Mouse (Mus musculus): ENCODE data around the gene Trir.

Gene Trir

DNA sequence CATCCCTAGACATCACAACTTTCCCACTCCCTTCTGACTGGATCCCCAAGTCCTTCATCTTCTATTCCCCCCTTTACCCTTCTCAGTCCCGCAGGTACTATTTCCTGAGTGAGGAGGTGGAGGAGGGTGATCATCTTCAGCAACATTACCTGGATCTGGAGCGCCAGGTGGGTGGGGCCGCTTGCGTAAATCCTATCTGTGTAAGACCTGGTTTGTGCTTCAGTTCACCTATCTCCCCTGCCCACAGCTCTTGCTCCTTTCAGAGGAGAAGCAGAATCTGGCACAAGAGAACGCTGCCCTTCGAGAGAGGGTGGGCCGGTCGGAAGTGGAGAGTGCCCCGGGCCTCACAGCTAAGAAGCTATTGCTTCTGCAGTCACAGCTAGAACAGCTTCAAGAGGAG is 32.2 kb upstream of the Trir start:
- DNase-seq (ENCODE audit: low spot score in 2 of 2), result no peak

- no peak for DNase-seq (ENCODE audit: low spot score in 2 of 2)
Observed at GRCm38 (mm10) chr8:84995680-84996079, 30.9 kb upstream of the Trir start.

- no peak for DNase-seq (ENCODE audit: low spot score in 2 of 2)
Observed at GRCm38 (mm10) chr8:84996978-84997377, 29.6 kb upstream of the Trir start.

GRCm38 (mm10) chr8:84997649-84998295 is 28.9 kb upstream of the Trir start:
- DNase-seq (ENCODE audit: low spot score in 2 of 2), result peak; percentile 83 to 92

DNA sequence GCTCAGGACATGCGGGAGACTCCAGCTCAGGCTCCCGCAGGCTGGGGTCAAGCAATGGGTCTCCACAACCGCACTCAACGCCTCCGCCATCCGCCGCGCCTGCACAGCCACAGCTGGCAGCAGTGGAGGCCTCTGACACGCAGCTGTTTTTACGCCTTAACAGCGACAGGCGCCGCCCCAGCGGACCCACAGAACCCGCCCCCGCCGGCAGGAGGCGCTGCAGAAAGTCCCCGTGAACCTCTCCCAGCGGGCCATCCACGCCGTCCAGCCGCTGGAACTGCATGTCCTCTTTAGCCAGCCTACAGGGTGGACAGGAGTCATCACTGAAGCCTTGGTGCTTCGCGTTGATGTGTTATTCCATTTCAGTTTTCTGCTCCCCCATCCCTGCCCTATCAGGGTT is 18.9 kb upstream of the Trir start:
- DNase-seq (ENCODE audit: low spot score in 2 of 2), result peak in 1 of 2 experiments; percentile 60

- no peak for DNase-seq (ENCODE audit: low spot score in 2 of 2)
Observed at GRCm38 (mm10) chr8:85011242-85011641, 15.4 kb upstream of the Trir start.

- peak; percentile 36 to 59 for DNase-seq (ENCODE audit: low spot score in 2 of 2)
Observed at GRCm38 (mm10) chr8:85013230-85013840, 13.3 kb upstream of the Trir start.

- DNase-seq (ENCODE audit: low spot score in 2 of 2), result no peak
Observed at GRCm38 (mm10) chr8:85014431-85014830, 12.2 kb upstream of the Trir start, which contains the start of gene Best2. Gene Best2, minus strand, starts transcription at chr8:85014531.

DNA sequence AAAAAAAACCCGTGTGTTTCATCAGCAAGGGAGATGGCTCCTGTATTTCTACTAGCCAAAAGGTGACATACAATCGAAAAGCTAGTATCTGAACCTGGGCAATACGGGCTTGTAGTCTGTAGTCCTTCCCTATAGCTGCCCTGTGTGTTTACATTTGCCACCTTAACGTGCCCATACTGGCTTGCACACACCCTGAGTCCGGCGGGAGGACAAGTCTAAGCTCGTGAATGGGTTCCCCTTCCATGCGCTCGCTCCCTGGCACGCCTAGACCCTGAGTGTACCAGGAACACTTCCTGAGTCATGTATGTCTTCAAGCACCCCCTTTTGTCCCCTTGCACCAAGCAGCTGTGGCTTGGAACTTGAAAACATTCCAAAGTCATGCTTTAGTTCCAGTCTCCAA is 9.9 kb upstream of the Trir start:
- DNase-seq (ENCODE audit: low spot score in 2 of 2), result no peak

GRCm38 (mm10) chr8:85017209-85017608 is 9.4 kb upstream of the Trir start:
- DNase-seq (ENCODE audit: low spot score in 2 of 2), result no peak

GRCm38 (mm10) chr8:85021514-85022055 is 5.0 kb upstream of the Trir start:
- DNase-seq (ENCODE audit: low spot score in 2 of 2), result no peak

GRCm38 (mm10) chr8:85023846-85024245 is 2.8 kb upstream of the Trir start:
- DNase-seq (ENCODE audit: low spot score in 2 of 2), result no peak

- DNase-seq (ENCODE audit: low spot score in 2 of 2), result peak; percentile 58 to 70
Observed at GRCm38 (mm10) chr8:85025098-85025932, 1.3 kb upstream of the Trir start, which contains the start of gene Asna1. Gene Asna1, minus strand, starts transcription at chr8:85025281.

DNA sequence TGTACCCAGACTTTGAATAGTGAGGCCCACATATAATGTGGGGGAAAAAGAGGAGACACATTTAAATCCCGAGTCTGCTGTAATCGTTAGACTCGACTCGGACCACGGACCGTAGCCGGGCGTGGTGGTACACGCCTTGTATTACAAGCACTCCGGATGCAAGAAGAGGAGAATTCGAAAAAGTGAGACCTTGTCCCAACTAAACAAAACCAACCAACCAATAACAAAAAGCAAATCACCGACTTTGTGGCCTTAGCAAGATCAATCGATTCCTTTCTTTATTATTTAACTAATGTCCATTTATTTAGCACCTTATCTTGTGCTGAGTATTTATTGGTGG is 863 bp downstream of the Trir start:
- no peak for DNase-seq (ENCODE audit: low spot score in 2 of 2)

DNA sequence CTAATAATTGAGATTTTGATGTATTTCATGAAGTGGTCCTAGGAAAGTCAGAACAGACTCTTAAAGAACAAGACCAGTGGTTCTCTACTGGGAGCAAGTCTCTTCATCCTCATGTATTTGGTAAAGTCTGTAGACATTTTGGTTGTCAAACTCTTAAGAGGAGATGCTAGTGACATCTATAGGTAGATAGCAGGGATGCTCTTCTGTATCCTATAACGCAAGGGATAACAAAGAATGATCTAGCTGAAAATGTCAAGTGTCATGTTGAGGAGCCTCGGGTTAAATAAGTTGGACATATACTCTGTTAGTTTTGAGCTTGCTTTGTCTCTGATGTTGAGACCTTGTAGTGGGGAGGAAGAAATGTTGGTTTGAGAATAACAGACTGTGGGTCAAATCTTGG is 1.3 kb downstream of the Trir start:
- no peak for DNase-seq (ENCODE audit: low spot score in 2 of 2)

DNA sequence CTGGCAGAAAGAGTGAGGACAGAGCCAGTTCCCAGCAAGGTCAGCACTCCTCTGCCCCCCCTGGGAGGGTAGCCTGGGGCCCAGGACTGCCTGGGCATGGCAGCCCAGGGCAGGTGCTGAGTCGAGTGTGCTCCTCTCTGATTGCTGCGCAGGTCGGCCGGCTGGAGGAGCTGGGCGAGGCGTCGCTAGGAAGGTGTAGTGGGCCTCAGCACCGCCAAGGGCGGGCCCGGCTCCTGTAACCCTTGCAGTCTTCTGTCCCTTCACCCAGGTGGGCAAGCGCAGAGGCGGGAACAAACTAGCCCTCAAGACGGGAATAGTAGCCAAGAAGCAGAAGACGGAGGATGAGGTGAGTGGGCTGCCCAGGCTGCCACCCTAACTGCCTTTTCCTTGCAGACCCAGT is 2.6 kb downstream of the Trir start:
- DNase-seq (ENCODE audit: low spot score in 2 of 2), result no peak

DNA sequence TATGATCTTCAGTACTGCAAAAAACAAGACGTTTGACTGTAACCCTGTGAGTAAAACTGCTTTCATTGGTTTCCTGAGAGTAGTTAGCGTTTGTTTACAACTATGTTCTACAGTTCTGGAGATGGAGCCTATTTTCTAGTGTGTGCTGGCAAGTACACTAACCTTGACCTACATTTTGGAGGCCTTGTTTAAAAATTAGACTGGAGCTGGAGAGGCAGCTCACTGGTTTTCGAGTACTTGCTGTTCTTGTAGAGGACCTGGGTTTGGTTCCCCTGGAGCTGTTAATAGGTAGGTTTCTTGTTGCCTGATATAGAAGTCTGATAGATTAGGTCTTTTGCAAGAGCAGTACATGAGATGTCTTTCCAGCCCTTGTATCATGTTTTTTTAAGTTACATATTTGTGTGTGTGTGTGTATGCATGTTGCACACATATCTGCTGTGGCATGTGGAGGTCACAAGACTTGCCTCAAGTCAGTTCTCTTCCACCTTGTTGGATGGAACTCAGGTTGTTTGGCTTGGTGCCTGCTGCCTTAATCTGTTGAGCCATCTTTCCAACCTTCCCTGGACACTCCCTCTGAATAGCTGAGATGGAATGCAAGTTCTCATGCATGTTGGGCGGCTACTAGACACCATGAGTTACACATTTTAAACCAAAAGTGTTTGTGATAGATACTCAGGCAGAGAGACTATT is 6.1 kb downstream of the Trir start:
- DNase-seq (ENCODE audit: low spot score in 2 of 2), result no peak

DNA sequence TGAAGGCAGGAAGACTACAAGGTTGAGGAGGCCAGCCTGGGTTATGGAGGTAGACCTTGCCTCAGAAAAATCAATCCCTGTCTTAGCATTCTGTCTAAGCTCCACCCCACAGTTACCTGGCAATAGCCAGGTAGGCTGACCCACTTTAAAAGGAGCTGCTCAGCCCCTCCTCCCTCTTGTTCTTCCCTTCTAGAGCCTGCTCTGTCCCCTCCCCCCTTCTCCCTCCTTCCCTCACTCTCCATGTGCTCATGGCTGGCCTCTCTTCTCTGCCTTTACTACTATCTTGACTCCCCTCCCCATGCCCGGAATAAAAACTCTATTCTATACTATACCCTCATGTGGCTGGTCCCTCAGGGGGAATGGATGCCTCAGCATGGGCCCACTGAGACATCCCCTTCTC is 7.2 kb downstream of the Trir start:
- no peak for DNase-seq (ENCODE audit: low spot score in 2 of 2)

- DNase-seq (ENCODE audit: low spot score in 2 of 2), result peak; percentile 55 to 73
Observed at GRCm38 (mm10) chr8:85034764-85035163, 8.1 kb downstream of the Trir start.

GRCm38 (mm10) chr8:85035165-85035727 is 8.6 kb downstream of the Trir start:
- no peak for DNase-seq (ENCODE audit: low spot score in 2 of 2)

DNA sequence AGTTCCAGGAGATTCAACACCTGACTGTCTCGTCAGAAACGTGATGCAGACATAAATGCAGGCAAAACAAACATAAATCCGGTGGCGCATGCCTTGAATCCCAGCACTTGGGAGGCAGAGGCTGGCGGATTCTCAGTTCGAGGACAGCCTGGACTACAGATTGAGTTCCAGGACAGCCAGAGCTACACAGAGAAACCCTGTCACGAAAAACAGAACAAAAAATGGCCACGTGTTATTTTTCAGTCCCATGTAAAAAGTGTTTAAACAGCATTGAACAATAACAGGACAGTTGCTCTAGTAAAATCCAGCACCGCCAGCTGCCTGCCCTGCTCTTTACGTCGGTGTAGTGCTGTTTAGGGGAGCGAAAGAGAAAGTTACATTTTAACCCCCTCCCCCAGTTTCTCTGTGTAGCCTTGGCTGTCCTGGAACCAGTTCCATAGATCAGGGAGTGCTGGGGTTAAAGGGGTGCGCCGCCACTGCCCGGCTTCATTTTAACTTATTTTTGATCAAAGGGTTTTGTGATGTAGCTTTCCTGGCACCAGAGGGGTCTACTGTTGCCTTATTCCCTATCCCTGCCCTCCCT is 9.2 kb downstream of the Trir start:
- DNase-seq (ENCODE audit: low spot score in 2 of 2), result no peak
